Mouse (Mus musculus): ENCODE measurements around the gene Srarp. TPM values are rescaled to one million over a fixed set of nuclear protein-coding genes. Genes with fewer than 3 reads are reported as not detected.

Srarp gene
- total and polyA plus RNA-seq, 2 experiments = not detected

DNA sequence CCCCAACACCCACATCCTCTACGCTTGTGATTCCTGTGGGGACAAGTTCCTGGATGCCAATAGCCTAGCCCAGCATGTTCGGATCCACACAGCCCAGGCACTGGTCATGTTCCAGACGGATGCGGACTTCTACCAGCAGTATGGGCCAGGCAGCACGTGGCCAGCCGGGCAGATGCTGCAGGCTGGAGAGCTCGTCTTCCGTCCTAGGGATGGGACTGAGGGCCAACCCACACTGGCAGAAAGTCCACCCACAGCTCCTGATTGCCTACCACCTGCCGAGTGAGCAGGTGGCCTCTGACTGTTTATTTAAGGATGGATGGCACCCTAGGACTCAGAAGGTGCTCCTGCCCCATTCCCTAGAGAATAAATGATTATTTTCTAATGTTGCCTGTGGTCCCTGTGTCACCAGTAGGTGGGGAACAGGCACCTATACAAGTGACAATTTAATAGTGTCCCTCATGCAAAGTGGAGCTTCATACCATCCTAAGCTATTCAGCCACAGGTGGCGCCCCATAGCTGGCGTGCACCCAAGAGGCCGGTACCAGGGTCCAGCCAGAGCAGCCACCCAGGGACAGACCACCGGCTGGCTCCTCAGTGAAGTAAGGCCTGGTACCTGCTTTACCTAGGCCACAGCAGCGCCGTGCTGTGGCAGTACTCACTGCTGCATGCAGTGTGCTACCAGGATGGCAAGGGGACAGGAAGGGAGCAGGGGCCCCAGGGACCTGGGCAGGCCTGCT, 31.1 kb upstream of the Srarp start:
- no peak overlapping the region for H3K9ac ChIP-seq (ENCODE audit: low read depth, low read length)
- DNase-seq (ENCODE audit: extremely low read depth, low read depth, low spot score) = no peak
- WGBS = 89% methylated on average over 15 of the region's 15 CpGs

GRCm38 (mm10) chr4:141466289-141466795, 30.4 kb upstream of the Srarp start:
- Histone ChIP-seq H3K36me3 (ENCODE audit: control insufficient read depth, insufficient read depth, low read length) (peaks cover 22% of the 10 kb centered on the region), H3K27ac (replicated peaks; ENCODE audit: insufficient read depth, low read depth, low read length) (no peak overlapping the region), H3K9ac (ENCODE audit: low read depth, low read length) (no peak overlapping the region), H3K4me3 (ENCODE audit: insufficient read depth, low read depth, low read length) (no peak overlapping the region), H3K79me2 (ENCODE audit: control insufficient read depth, insufficient read depth, low read length) (no peaks in the 10 kb centered on the region), H3K27me3 (ENCODE audit: control insufficient read depth, insufficient read depth, low read length) (no peaks in the 10 kb centered on the region), H3K4me1 (ENCODE audit: control insufficient read depth, insufficient read depth, low read length) (peaks cover 2% of the 10 kb centered on the region; the same call in 1 of the 2 replicates)
- TF ChIP-seq POLR2A (IDR thresholded peaks at IDR 0.05; ENCODE audit: extremely low read depth, insufficient read depth, low read length) (no peak), CTCF (IDR thresholded peaks at IDR 0.05; ENCODE audit: low read depth, low read length) (no peak)
- no peak for DNase-seq (ENCODE audit: extremely low read depth, low read depth, low spot score)
- 95% methylated on average over 16 of the region's 16 CpGs for WGBS

More for the DNA sequence above, 31.1 kb upstream of the Srarp start:
- Histone ChIP-seq H3K4me3 (ENCODE audit: insufficient read depth, low read depth, low read length) (no peak overlapping the region), H3K4me1 (ENCODE audit: control insufficient read depth, insufficient read depth, low read length) (peaks cover 2% of the 10 kb centered on the region; the same call in 1 of the 2 replicates), H3K27me3 (ENCODE audit: control insufficient read depth, insufficient read depth, low read length) (no peaks in the 10 kb centered on the region), H3K36me3 (ENCODE audit: control insufficient read depth, insufficient read depth, low read length) (peaks cover 22% of the 10 kb centered on the region), H3K27ac (replicated peaks; ENCODE audit: insufficient read depth, low read depth, low read length) (no peak overlapping the region), H3K79me2 (ENCODE audit: control insufficient read depth, insufficient read depth, low read length) (no peaks in the 10 kb centered on the region)
- TF ChIP-seq CTCF (IDR thresholded peaks at IDR 0.05; ENCODE audit: low read depth, low read length) (no peak), POLR2A (IDR thresholded peaks at IDR 0.05; ENCODE audit: extremely low read depth, insufficient read depth, low read length) (no peak)

GRCm38 (mm10) chr4:141465512-141466288, 29.8 kb upstream of the Srarp start:
- Histone ChIP-seq H3K9ac (ENCODE audit: low read depth, low read length) (no peak overlapping the region), H3K36me3 (ENCODE audit: control insufficient read depth, insufficient read depth, low read length) (peaks cover 22% of the 10 kb centered on the region), H3K79me2 (ENCODE audit: control insufficient read depth, insufficient read depth, low read length) (no peaks in the 10 kb centered on the region), H3K27me3 (ENCODE audit: control insufficient read depth, insufficient read depth, low read length) (no peaks in the 10 kb centered on the region), H3K4me3 (ENCODE audit: insufficient read depth, low read depth, low read length) (no peak overlapping the region), H3K4me1 (ENCODE audit: control insufficient read depth, insufficient read depth, low read length) (peaks cover 2% of the 10 kb centered on the region; the same call in 1 of the 2 replicates), H3K27ac (replicated peaks; ENCODE audit: insufficient read depth, low read depth, low read length) (no peak overlapping the region)
- 96% methylated on average over 34 of the region's 34 CpGs for WGBS
- DNase-seq (ENCODE audit: extremely low read depth, low read depth, low spot score) = no peak
- no peak for TF ChIP-seq POLR2A (IDR thresholded peaks at IDR 0.05; ENCODE audit: extremely low read depth, insufficient read depth, low read length)
- no peak for TF ChIP-seq CTCF (IDR thresholded peaks at IDR 0.05; ENCODE audit: low read depth, low read length)

DNA sequence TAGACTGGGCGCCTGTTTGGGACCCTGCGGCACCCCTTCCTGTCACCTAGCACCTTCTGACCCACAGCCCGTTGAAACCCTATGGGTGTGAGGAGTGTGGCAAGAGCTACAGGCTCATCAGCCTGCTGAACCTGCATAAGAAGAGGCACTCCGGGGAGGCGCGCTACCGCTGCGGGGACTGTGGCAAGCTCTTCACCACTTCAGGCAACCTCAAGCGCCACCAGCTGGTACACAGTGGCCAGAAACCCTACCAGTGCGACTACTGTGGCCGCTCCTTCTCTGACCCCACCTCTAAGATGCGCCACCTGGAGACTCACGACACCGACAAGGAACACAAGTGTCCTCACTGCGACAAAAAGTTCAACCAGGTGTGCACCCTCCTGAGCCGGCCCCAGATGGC, 28.8 kb upstream of the Srarp start:
- no peak for DNase-seq (ENCODE audit: extremely low read depth, low read depth, low spot score)
- Histone ChIP-seq H3K4me1 (ENCODE audit: control insufficient read depth, insufficient read depth, low read length) (peaks cover 2% of the 10 kb centered on the region; the same call in 1 of the 2 replicates), H3K4me3 (ENCODE audit: insufficient read depth, low read depth, low read length) (no peak overlapping the region), H3K79me2 (ENCODE audit: control insufficient read depth, insufficient read depth, low read length) (no peaks in the 10 kb centered on the region), H3K36me3 (ENCODE audit: control insufficient read depth, insufficient read depth, low read length) (peaks cover 18% of the 10 kb centered on the region), H3K27me3 (ENCODE audit: control insufficient read depth, insufficient read depth, low read length) (no peaks in the 10 kb centered on the region), H3K9ac (ENCODE audit: low read depth, low read length) (no peak overlapping the region), H3K27ac (replicated peaks; ENCODE audit: insufficient read depth, low read depth, low read length) (no peak overlapping the region)
- 92% methylated on average over 16 of the region's 16 CpGs for WGBS
- TF ChIP-seq CTCF (IDR thresholded peaks at IDR 0.05; ENCODE audit: low read depth, low read length) (no peak), POLR2A (IDR thresholded peaks at IDR 0.05; ENCODE audit: extremely low read depth, insufficient read depth, low read length) (no peak)

DNA sequence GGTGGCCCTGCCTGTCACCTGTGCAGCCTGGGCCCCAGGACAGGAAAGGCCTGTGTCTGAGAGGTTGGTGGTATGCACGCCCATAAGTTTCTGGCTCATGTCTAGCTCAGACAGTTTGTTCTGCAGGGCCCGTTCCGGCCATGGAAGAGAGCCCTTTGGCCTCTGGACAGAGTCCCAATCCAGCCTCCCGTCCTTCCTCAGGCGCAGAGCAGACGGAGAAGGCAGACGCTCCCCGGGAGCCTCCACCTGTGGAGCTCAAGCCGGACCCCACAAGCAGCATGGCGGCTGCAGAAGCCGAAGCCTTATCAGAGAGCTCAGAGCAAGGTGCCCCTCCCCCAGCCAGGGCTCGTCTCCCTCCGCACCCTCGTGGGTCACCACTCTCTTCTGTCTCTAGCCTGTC, 27.6 kb upstream of the Srarp start:
- TF ChIP-seq CTCF (IDR thresholded peaks at IDR 0.05; ENCODE audit: low read depth, low read length) (no peak), POLR2A (IDR thresholded peaks at IDR 0.05; ENCODE audit: extremely low read depth, insufficient read depth, low read length) (no peak)
- H3K27ac ChIP-seq (replicated peaks; ENCODE audit: insufficient read depth, low read depth, low read length) = no peak overlapping the region

More for the DNA sequence above, 27.6 kb upstream of the Srarp start:
- Histone ChIP-seq H3K27me3 (ENCODE audit: control insufficient read depth, insufficient read depth, low read length) (no peaks in the 10 kb centered on the region), H3K4me3 (ENCODE audit: insufficient read depth, low read depth, low read length) (no peak overlapping the region), H3K79me2 (ENCODE audit: control insufficient read depth, insufficient read depth, low read length) (no peaks in the 10 kb centered on the region), H3K36me3 (ENCODE audit: control insufficient read depth, insufficient read depth, low read length) (peaks cover 18% of the 10 kb centered on the region), H3K4me1 (ENCODE audit: control insufficient read depth, insufficient read depth, low read length) (peaks cover 2% of the 10 kb centered on the region; the same call in 1 of the 2 replicates), H3K9ac (ENCODE audit: low read depth, low read length) (no peak overlapping the region)
- DNase-seq (ENCODE audit: extremely low read depth, low read depth, low spot score) = peak; percentile 59
- 39% methylated on average over 14 of the region's 14 CpGs for WGBS
